Mouse (Mus musculus) hindbrain, embryonic 16.5 days (tissue): ENCODE data around the gene Olfr99. TPM values are rescaled to one million over a fixed set of nuclear protein-coding genes. Genes with fewer than 3 reads are reported as not detected.
"Not testable (repeated sequence)": the region's sequence is repeated elsewhere in the genome, so short reads cannot be mapped to it uniquely, and the experiment has no call there.

Experiments
- ATAC-seq: fragments of 200-750 bp; cut with Nextera tagmentation; 2 replicates; pipeline ENCODE4 v1.8.0; 2017; ENCODE audit warnings: moderate TSS enrichment, moderate library complexity
- H3K27ac ChIP-seq: fragments of 300-500 bp; sonication (generic); 2 replicates; pipeline ENCODE4 v1.5.1; 2014; ENCODE audit warnings: low read depth, mild to moderate bottlenecking, control low read depth, low read length, moderate library complexity
- H3K27me3 ChIP-seq: fragments of 300-500 bp; sonication (generic); replicated peaks from 2 replicates; pipeline ENCODE4 v1.6.1; 2014; ENCODE audit warnings: low read length; ENCODE audit not compliant: control insufficient read depth, insufficient read depth
- H3K36me3 ChIP-seq: fragments of 300-500 bp; sonication (generic); 2 replicates; pipeline ENCODE4 v1.6.1; 2014; ENCODE audit warnings: mild to moderate bottlenecking, low read length, moderate library complexity, mixed read lengths; ENCODE audit not compliant: control insufficient read depth, insufficient read depth
- H3K4me1 ChIP-seq: fragments of 300-500 bp; sonication (generic); 2 replicates; pipeline ENCODE4 v1.6.1; 2014; ENCODE audit warnings: low read depth, low read length; ENCODE audit not compliant: control insufficient read depth, insufficient read depth
- H3K4me2 ChIP-seq: fragments of 300-500 bp; sonication (generic); 2 replicates; pipeline ENCODE4 v1.6.1; 2014; ENCODE audit warnings: mild to moderate bottlenecking, low read length, control low read depth, moderate library complexity
- H3K4me3 ChIP-seq: fragments of 300-500 bp; sonication (generic); 2 replicates; pipeline ENCODE4 v1.5.1; 2014; ENCODE audit warnings: mild to moderate bottlenecking, low read length, control low read depth, moderate library complexity
- H3K9ac ChIP-seq: fragments of 300-500 bp; sonication (generic); 2 replicates; pipeline ENCODE4 v1.6.1; 2014; ENCODE audit warnings: low read depth, mild to moderate bottlenecking, control low read depth, low read length, moderate library complexity
- H3K9me3 ChIP-seq: fragments of 300-500 bp; sonication (generic); 2 replicates; pipeline ENCODE4 v1.6.1; 2014; ENCODE audit warnings: mild to moderate bottlenecking, low read length, moderate library complexity; ENCODE audit not compliant: control insufficient read depth
- WGBS: fragments of 180-500 bp; shearing (Covaris S2); extraction: QIAGEN DNeasy Blood & Tissue Kit; methylation state at CpG from one replicate; pipeline ENCODE4 v1.1.7; 2014; 5-methylcytosine and 5-hydroxymethylcytosine counted together
- polyA plus RNA-seq: library from polyadenylated mRNA; unstranded; fragments of >200 nt; fragmentation: Nextera tagmentation; extraction: Ambion mirVana; gene quantifications from 2 replicates; pipeline ENCODE4 v1.2.1, GENCODE M21; 2015

Olfr99 gene
- polyA plus RNA-seq, 1 experiment from 2014 or later: not detected

GRCm38 (mm10) chr17:37270058-37270701 is 13.1 kb downstream of the Olfr99 start, which contains the start of gene H2-M3:
Gene H2-M3, plus strand, starts transcription at chr17:37270220.
- Histone ChIP-seq H3K36me3 (no peaks in the 10 kb centered on the region), H3K27me3 (no peaks in the 10 kb centered on the region), H3K4me2 (peak within 1 kb of the TSS; percentile 94), H3K4me1 (no peaks in the 10 kb centered on the region), H3K9ac (peak within 1 kb of the TSS; percentile 54), H3K9me3 (no peaks in the 10 kb centered on the region), H3K4me3 (peak within 1 kb of the TSS; percentile 54), H3K27ac (no peak within 1 kb of the TSS)
- ATAC-seq: peak; percentile 99
- WGBS: 3% methylated on average over 26 of the region's 26 CpGs

- no peaks in the 10 kb centered on the region for H3K27me3 ChIP-seq
- no peak within 1 kb of the TSS for H3K27ac ChIP-seq
- no peaks in the 10 kb centered on the region for H3K36me3 ChIP-seq
- H3K4me3 ChIP-seq: no peak within 1 kb of the TSS
- WGBS: 59% methylated on average over 1 of the region's 1 CpGs
- no peak within 1 kb of the TSS for H3K9ac ChIP-seq
- H3K9me3 ChIP-seq: no peaks in the 10 kb centered on the region
- H3K4me2 ChIP-seq: no peak within 1 kb of the TSS
- no peak for ATAC-seq
- H3K4me1 ChIP-seq: no peaks in the 10 kb centered on the region
Observed at GRCm38 (mm10) chr17:37263626-37264025, 19.6 kb downstream of the Olfr99 start, which contains the start of gene Olfr98. Gene Olfr98, minus strand, starts transcription at chr17:37263749.

- Histone ChIP-seq H3K4me1 (no peaks in the 10 kb centered on the region), H3K9me3 (no peaks in the 10 kb centered on the region), H3K27ac (no peak overlapping the region), H3K9ac (no peak overlapping the region), H3K4me3 (no peak overlapping the region), H3K36me3 (no peaks in the 10 kb centered on the region), H3K27me3 (no peaks in the 10 kb centered on the region), H3K4me2 (no peak overlapping the region)
- no peak for ATAC-seq
- WGBS: 22% methylated on average over 1 of the region's 1 CpGs
Observed at GRCm38 (mm10) chr17:37250544-37250943, 32.7 kb downstream of the Olfr99 start.

GRCm38 (mm10) chr17:37249460-37249859 is 33.8 kb downstream of the Olfr99 start:
- no peaks in the 10 kb centered on the region for H3K36me3 ChIP-seq
- no peaks in the 10 kb centered on the region for H3K27me3 ChIP-seq
- no peak overlapping the region for H3K4me3 ChIP-seq
- no peak overlapping the region for H3K9ac ChIP-seq
- no peaks in the 10 kb centered on the region for H3K9me3 ChIP-seq
- no peak for ATAC-seq
- H3K4me2 ChIP-seq: no peak overlapping the region
- no peaks in the 10 kb centered on the region for H3K4me1 ChIP-seq
- H3K27ac ChIP-seq: no peak overlapping the region

GRCm38 (mm10) chr17:37246715-37247114 is 36.5 kb downstream of the Olfr99 start:
- no peaks in the 10 kb centered on the region for H3K27me3 ChIP-seq
- H3K4me3 ChIP-seq: no peak overlapping the region
- no peak overlapping the region for H3K27ac ChIP-seq
- no peak overlapping the region for H3K9ac ChIP-seq
- no peaks in the 10 kb centered on the region for H3K9me3 ChIP-seq
- 40% methylated on average over 5 of the region's 5 CpGs for WGBS
- peak; percentile 72; the same call in 1 of the 2 replicates for ATAC-seq
- H3K4me2 ChIP-seq: no peak overlapping the region
- H3K36me3 ChIP-seq: no peaks in the 10 kb centered on the region
- no peaks in the 10 kb centered on the region for H3K4me1 ChIP-seq

- H3K9me3 ChIP-seq: no peaks in the 10 kb centered on the region
- H3K36me3 ChIP-seq: no peaks in the 10 kb centered on the region
- H3K4me3 ChIP-seq: no peak overlapping the region
- no peak overlapping the region for H3K9ac ChIP-seq
- no peaks in the 10 kb centered on the region for H3K4me1 ChIP-seq
- no peak for ATAC-seq
- WGBS: 52% methylated on average over 3 of the region's 3 CpGs
- no peak overlapping the region for H3K27ac ChIP-seq
- H3K4me2 ChIP-seq: no peak overlapping the region
- H3K27me3 ChIP-seq: no peaks in the 10 kb centered on the region
Observed at GRCm38 (mm10) chr17:37242198-37242597, 41.1 kb downstream of the Olfr99 start.

GRCm38 (mm10) chr17:37237230-37237629 is 46.0 kb downstream of the Olfr99 start, which contains the start of gene Olfr97:
Gene Olfr97, minus strand, starts transcription at chr17:37237330.
- H3K4me1 ChIP-seq, ATAC-seq, H3K9ac ChIP-seq, H3K9me3 ChIP-seq, H3K4me3 ChIP-seq, H3K4me2 ChIP-seq, H3K27ac ChIP-seq, H3K27me3 ChIP-seq, H3K36me3 ChIP-seq: not testable (repeated sequence)
- 94% methylated on average over 2 of the region's 2 CpGs for WGBS

Other genes with a start within 250 kb of the Olfr99 start
- 82.9 and 85.5 TPM in 2 replicates for gene Gabbr1, start 237.5 kb downstream of the Olfr99 start, polyA plus RNA-seq
- 0.09 TPM in 1 of 2 replicates, not detected in the other for gene Olfr90, start 195.0 kb downstream of the Olfr99 start, polyA plus RNA-seq
- gene Olfr91, start 185.2 kb downstream of the Olfr99 start, polyA plus RNA-seq: not detected in 2 replicates
- not detected in 2 replicates for gene Olfr92, start 163.4 kb downstream of the Olfr99 start, polyA plus RNA-seq
- gene Olfr93, start 122.0 kb downstream of the Olfr99 start, polyA plus RNA-seq: not detected in 2 replicates
- not detected in 2 replicates for gene Ubd, start 89.6 kb downstream of the Olfr99 start, polyA plus RNA-seq
- 0.20 TPM in 1 of 2 replicates, not detected in the other for gene Olfr94, start 82.5 kb downstream of the Olfr99 start, polyA plus RNA-seq
- gene Olfr95, start 70.3 kb downstream of the Olfr99 start, polyA plus RNA-seq: not detected in 2 replicates
- gene Olfr96, start 63.3 kb downstream of the Olfr99 start, polyA plus RNA-seq: not detected in 2 replicates
- gene Olfr97, start 46.1 kb downstream of the Olfr99 start, polyA plus RNA-seq: not detected in 2 replicates
- not detected in 2 replicates for gene Olfr98, start 19.7 kb downstream of the Olfr99 start, polyA plus RNA-seq
- 1.5 and 1.6 TPM in 2 replicates for gene H2-M3, start 13.2 kb downstream of the Olfr99 start, polyA plus RNA-seq
- not detected in 2 replicates for gene Olfr101, start 20.9 kb upstream of the Olfr99 start, polyA plus RNA-seq
- not detected in 2 replicates for gene Olfr102, start 33.6 kb upstream of the Olfr99 start, polyA plus RNA-seq
- not detected in 2 replicates for gene Olfr103, start 56.2 kb upstream of the Olfr99 start, polyA plus RNA-seq
- not detected in 2 replicates for gene Olfr104-ps, start 76.1 kb upstream of the Olfr99 start, polyA plus RNA-seq
- not detected in 2 replicates for gene Olfr105-ps, start 95.6 kb upstream of the Olfr99 start, polyA plus RNA-seq
- gene Olfr106-ps, start 106.9 kb upstream of the Olfr99 start, polyA plus RNA-seq: not detected in 2 replicates
- gene Olfr107, start 115.8 kb upstream of the Olfr99 start, polyA plus RNA-seq: not detected in 2 replicates
- not detected in 2 replicates for gene Olfr108, start 162.0 kb upstream of the Olfr99 start, polyA plus RNA-seq
- gene Olfr109, start 175.5 kb upstream of the Olfr99 start, polyA plus RNA-seq: not detected in 2 replicates
- gene H2-M2, start 200.1 kb upstream of the Olfr99 start, polyA plus RNA-seq: not detected in 2 replicates
- gene Olfr110, start 209.0 kb upstream of the Olfr99 start, polyA plus RNA-seq: not detected in 2 replicates
- gene Olfr111, start 224.6 kb upstream of the Olfr99 start, polyA plus RNA-seq: not detected in 2 replicates